Mouse (Mus musculus): Measurements from ENCODE around the gene Ech1. TPM values are rescaled to one million over a fixed set of nuclear protein-coding genes. Genes with fewer than 3 reads are reported as not detected.
A peak's percentile ranks its signal among the peaks of the same experiment; 100 is the strongest.

Ech1 gene
- polyA plus RNA-seq, 1 experiment, result 865 TPM

- 74% methylated on average over 4 of the region's 4 CpGs for WGBS
- DNase-seq, result no peak
- no peaks in the 10 kb centered on the region for H3K27me3 ChIP-seq (replicated peaks; ENCODE audit: control insufficient read depth, insufficient read depth, low read length)
- H3K27ac ChIP-seq (ENCODE audit: insufficient read depth, low read depth, low read length), result no peak overlapping the region
- H3K4me1 ChIP-seq (ENCODE audit: control insufficient read depth, insufficient read depth, low read length), result peaks cover 19% of the 10 kb centered on the region; the same call in 1 of the 2 replicates
- H3K4me3 ChIP-seq (ENCODE audit: insufficient read depth, low read depth, low read length), result no peak overlapping the region
- no peak for TF ChIP-seq CTCF (conservative IDR thresholded peaks at IDR 0.05; ENCODE audit: insufficient read depth, insufficient read length, low read depth, low read length)
- TF ChIP-seq POLR2A (IDR thresholded peaks at IDR 0.05; ENCODE audit: low read depth, low read length), result no peak
- peaks cover 36% of the 10 kb centered on the region for H3K36me3 ChIP-seq (ENCODE audit: control insufficient read depth, insufficient read depth, low read length)
Measured at GRCm38 (mm10) chr7:28819571-28819970, 5.4 kb upstream of the Ech1 start.

GRCm38 (mm10) chr7:28820358-28821260, 4.4 kb upstream of the Ech1 start:
- Histone ChIP-seq H3K27me3 (replicated peaks; ENCODE audit: control insufficient read depth, insufficient read depth, low read length) (no peaks in the 10 kb centered on the region), H3K4me3 (ENCODE audit: insufficient read depth, low read depth, low read length) (no peak overlapping the region), H3K36me3 (ENCODE audit: control insufficient read depth, insufficient read depth, low read length) (peaks cover 29% of the 10 kb centered on the region), H3K27ac (ENCODE audit: insufficient read depth, low read depth, low read length) (peak overlapping the region; percentile 9), H3K4me1 (ENCODE audit: control insufficient read depth, insufficient read depth, low read length) (peaks cover 20% of the 10 kb centered on the region; the same call in 1 of the 2 replicates)
- TF ChIP-seq POLR2A (IDR thresholded peaks at IDR 0.05; ENCODE audit: low read depth, low read length) (no peak), CTCF (conservative IDR thresholded peaks at IDR 0.05; ENCODE audit: insufficient read depth, insufficient read length, low read depth, low read length) (no peak)
- 51% methylated on average over 12 of the region's 12 CpGs for WGBS
- DNase-seq, result peak; percentile 85

GRCm38 (mm10) chr7:28821261-28821831, 3.7 kb upstream of the Ech1 start:
- no peaks in the 10 kb centered on the region for H3K27me3 ChIP-seq (replicated peaks; ENCODE audit: control insufficient read depth, insufficient read depth, low read length)
- peak; percentile 67 for DNase-seq
- H3K27ac ChIP-seq (ENCODE audit: insufficient read depth, low read depth, low read length), result 0 out of 2 replicates have a peak overlapping the region, but pooled peaks have one; percentile 7
- peaks cover 27% of the 10 kb centered on the region for H3K36me3 ChIP-seq (ENCODE audit: control insufficient read depth, insufficient read depth, low read length)
- H3K4me1 ChIP-seq (ENCODE audit: control insufficient read depth, insufficient read depth, low read length), result peaks cover 20% of the 10 kb centered on the region; the same call in 1 of the 2 replicates
- no peak overlapping the region for H3K4me3 ChIP-seq (ENCODE audit: insufficient read depth, low read depth, low read length)
- no peak for TF ChIP-seq POLR2A (IDR thresholded peaks at IDR 0.05; ENCODE audit: low read depth, low read length)
- no peak for TF ChIP-seq CTCF (conservative IDR thresholded peaks at IDR 0.05; ENCODE audit: insufficient read depth, insufficient read length, low read depth, low read length)
- WGBS, result 36% methylated on average over 10 of the region's 10 CpGs

GRCm38 (mm10) chr7:28822556-28822955, 2.5 kb upstream of the Ech1 start:
- TF ChIP-seq CTCF (conservative IDR thresholded peaks at IDR 0.05; ENCODE audit: insufficient read depth, insufficient read length, low read depth, low read length) (no peak), POLR2A (IDR thresholded peaks at IDR 0.05; ENCODE audit: low read depth, low read length) (no peak)
- no peak for DNase-seq
- Histone ChIP-seq H3K4me1 (ENCODE audit: control insufficient read depth, insufficient read depth, low read length) (peaks cover 18% of the 10 kb centered on the region; the same call in 1 of the 2 replicates), H3K27me3 (replicated peaks; ENCODE audit: control insufficient read depth, insufficient read depth, low read length) (no peaks in the 10 kb centered on the region), H3K4me3 (ENCODE audit: insufficient read depth, low read depth, low read length) (no peak overlapping the region), H3K27ac (ENCODE audit: insufficient read depth, low read depth, low read length) (peak overlapping the region; percentile 39; the same call in 1 of the 2 replicates), H3K36me3 (ENCODE audit: control insufficient read depth, insufficient read depth, low read length) (peaks cover 22% of the 10 kb centered on the region)
- 60% methylated on average over 1 of the region's 1 CpGs for WGBS

GRCm38 (mm10) chr7:28822993-28823903, 1.8 kb upstream of the Ech1 start:
- no peaks in the 10 kb centered on the region for H3K27me3 ChIP-seq (replicated peaks; ENCODE audit: control insufficient read depth, insufficient read depth, low read length)
- no peak overlapping the region for H3K4me3 ChIP-seq (ENCODE audit: insufficient read depth, low read depth, low read length)
- no peak for TF ChIP-seq POLR2A (IDR thresholded peaks at IDR 0.05; ENCODE audit: low read depth, low read length)
- no peak for TF ChIP-seq CTCF (conservative IDR thresholded peaks at IDR 0.05; ENCODE audit: insufficient read depth, insufficient read length, low read depth, low read length)
- 0 out of 2 replicates have a peak overlapping the region, but pooled peaks have one; percentile 39 for H3K27ac ChIP-seq (ENCODE audit: insufficient read depth, low read depth, low read length)
- H3K36me3 ChIP-seq (ENCODE audit: control insufficient read depth, insufficient read depth, low read length), result peaks cover 22% of the 10 kb centered on the region
- peaks cover 20% of the 10 kb centered on the region; the same call in 1 of the 2 replicates for H3K4me1 ChIP-seq (ENCODE audit: control insufficient read depth, insufficient read depth, low read length)
- DNase-seq, result peak; percentile 66
- WGBS, result 45% methylated on average over 10 of the region's 10 CpGs

DNA sequence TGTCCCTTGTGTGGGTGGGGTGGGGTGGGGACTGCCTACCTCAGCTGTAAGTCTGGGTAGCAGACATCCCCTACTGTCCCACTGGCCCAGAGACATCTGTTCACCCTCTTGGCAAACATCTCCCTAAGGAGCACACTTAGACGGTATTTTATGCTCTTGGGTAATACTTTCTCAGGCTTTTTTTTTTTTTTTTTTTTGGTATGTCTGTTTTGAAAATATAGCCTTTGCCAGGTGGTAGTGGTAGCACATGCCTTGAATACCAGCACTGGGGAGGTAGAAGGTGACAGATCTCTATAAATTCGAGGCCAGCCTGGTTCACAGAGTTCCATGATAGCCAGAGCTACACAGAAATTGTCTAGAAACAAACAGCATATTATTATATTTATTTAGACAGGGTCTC, 1.1 kb upstream of the Ech1 start:
- TF ChIP-seq POLR2A (IDR thresholded peaks at IDR 0.05; ENCODE audit: low read depth, low read length), result no peak
- no peak for TF ChIP-seq CTCF (conservative IDR thresholded peaks at IDR 0.05; ENCODE audit: insufficient read depth, insufficient read length, low read depth, low read length)
- 13% methylated on average over 2 of the region's 2 CpGs for WGBS
- DNase-seq, result no peak
- H3K27ac ChIP-seq (ENCODE audit: insufficient read depth, low read depth, low read length), result peak overlapping the region; percentile 88
- H3K4me1 ChIP-seq (ENCODE audit: control insufficient read depth, insufficient read depth, low read length), result peaks cover 20% of the 10 kb centered on the region; the same call in 1 of the 2 replicates
- peaks cover 17% of the 10 kb centered on the region for H3K36me3 ChIP-seq (ENCODE audit: control insufficient read depth, insufficient read depth, low read length)
- H3K4me3 ChIP-seq (ENCODE audit: insufficient read depth, low read depth, low read length), result no peak overlapping the region
- H3K27me3 ChIP-seq (replicated peaks; ENCODE audit: control insufficient read depth, insufficient read depth, low read length), result no peaks in the 10 kb centered on the region

Measured in kidney, adult 2 months (tissue).